Mouse (Mus musculus): ENCODE measurements around the gene Btbd35f9. TPM values are rescaled to one million over a fixed set of nuclear protein-coding genes. Genes with fewer than 3 reads are reported as not detected.
"Not testable (repeated sequence)": the region's sequence is repeated elsewhere in the genome, so short reads cannot be mapped to it uniquely, and the experiment has no call there.

Btbd35f9 gene
- total RNA-seq (2014; fragmentation: Nextera tagmentation), result not detected in 2 replicates
- not detected in 2 replicates for total RNA-seq (2017)
- polyA plus RNA-seq (2012), result not detected in 2 replicates

DNA sequence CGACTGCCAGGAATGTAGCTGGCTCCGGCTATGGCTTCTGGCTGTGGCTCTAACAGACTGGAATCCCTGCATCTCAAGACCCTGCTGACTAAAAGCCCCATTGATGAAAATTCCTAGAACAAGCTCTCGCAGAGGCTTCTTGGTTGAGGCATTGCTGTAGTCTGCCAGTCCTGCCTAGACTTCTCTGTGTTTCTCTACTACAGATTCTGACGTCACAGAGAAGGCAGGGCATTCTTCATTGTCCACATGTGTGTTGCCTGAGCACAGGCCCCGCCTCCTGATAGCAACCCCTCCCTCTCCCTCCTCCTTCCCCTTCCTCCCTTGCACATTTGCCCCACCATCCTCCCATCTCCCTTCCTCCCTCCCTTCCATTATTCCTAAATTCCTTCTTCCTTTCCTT lies at the start of gene Btbd35f9:
Btbd35f9 (minus strand) TSS at position 101 of the 400 bp plus-strand sequence.
- not testable (repeated sequence) for H3K36me3 ChIP-seq (replicated peaks); H3K9me3 ChIP-seq (replicated peaks); DNase-seq (ENCODE audit: low spot score); H3K4me1 ChIP-seq (ENCODE audit: insufficient read depth, low read depth, low read length); H3K4me3 ChIP-seq (ENCODE audit: low read depth, low read length); H3K27me3 ChIP-seq (ENCODE audit: insufficient read depth, low read length); ATAC-seq (ENCODE audit: extremely low read depth, insufficient number of reproducible peaks, low FRiP score, poor library complexity, severe bottlenecking)

Other genes starting within 250 kb of the Btbd35f9 start
- not detected in 2 replicates for gene Btbd35f6, start 205.0 kb downstream of the Btbd35f9 start, total RNA-seq (2014; fragmentation: Nextera tagmentation)
- not detected in 2 replicates for gene Btbd35f6, start 205.0 kb downstream of the Btbd35f9 start, total RNA-seq (2017)
- gene Btbd35f6, start 205.0 kb downstream of the Btbd35f9 start, polyA plus RNA-seq (2012), result not detected in 2 replicates
- not detected in 2 replicates for gene Gm21870, start 174.7 kb downstream of the Btbd35f9 start, total RNA-seq (2014; fragmentation: Nextera tagmentation)
- 0.64 TPM in 1 of 2 replicates, not detected in the other for gene Gm21870, start 174.7 kb downstream of the Btbd35f9 start, total RNA-seq (2017)
- gene Gm21870, start 174.7 kb downstream of the Btbd35f9 start, polyA plus RNA-seq (2012), result not detected in 2 replicates
- not detected in 2 replicates for gene Spin2g, start 77.2 kb upstream of the Btbd35f9 start, total RNA-seq (2014; fragmentation: Nextera tagmentation)
- gene Spin2g, start 77.2 kb upstream of the Btbd35f9 start, total RNA-seq (2017), result not detected in 2 replicates
- gene Spin2g, start 77.2 kb upstream of the Btbd35f9 start, polyA plus RNA-seq (2012), result not detected in 2 replicates

All from G1E (cell line).